Mouse (Mus musculus) intestine, postnatal 0 days (tissue): Measurements from ENCODE around the gene D630039A03Rik. TPM values are rescaled to one million over a fixed set of nuclear protein-coding genes. Genes with fewer than 3 reads are reported as not detected.

Experiments
- ATAC-seq: fragments of 200-750 bp; cut with Nextera tagmentation; 2 replicates; pipeline ENCODE4 v1.8.0; 2017; ENCODE audit warnings: mild to moderate bottlenecking, moderate TSS enrichment, moderate library complexity
- H3K27ac ChIP-seq: fragments of 300-500 bp; sonication (generic); 2 replicates; pipeline ENCODE4 v1.5.1; 2014; ENCODE audit warnings: mild to moderate bottlenecking, low read depth, low read length, moderate library complexity
- H3K27me3 ChIP-seq: fragments of 300-500 bp; sonication (generic); replicated peaks from 2 replicates; pipeline ENCODE4 v1.6.1; 2014; ENCODE audit warnings: low read length, mixed read lengths; ENCODE audit not compliant: control insufficient read depth, insufficient read depth
- H3K36me3 ChIP-seq: fragments of 300-500 bp; sonication (generic); 2 replicates; pipeline ENCODE4 v1.6.1; 2014; ENCODE audit warnings: mild to moderate bottlenecking, moderate library complexity; ENCODE audit not compliant: control insufficient read depth, insufficient read depth
- H3K4me1 ChIP-seq: fragments of 300-500 bp; sonication (generic); replicated peaks from 2 replicates; pipeline ENCODE4 v1.6.1; 2014; ENCODE audit warnings: antibody characterized with exemption, low read length, mixed read lengths; ENCODE audit not compliant: control insufficient read depth, insufficient read depth
- H3K4me2 ChIP-seq: fragments of 300-500 bp; sonication (generic); replicated peaks from 2 replicates; pipeline ENCODE4 v1.6.1; 2014; ENCODE audit warnings: low read depth, mild to moderate bottlenecking, moderate library complexity
- H3K4me3 ChIP-seq: fragments of 300-500 bp; sonication (generic); 2 replicates; pipeline ENCODE4 v1.5.1; 2014; ENCODE audit warnings: low read depth, low read length
- H3K9ac ChIP-seq: fragments of 300-500 bp; sonication (generic); 2 replicates; pipeline ENCODE4 v1.6.1; 2014; ENCODE audit warnings: mild to moderate bottlenecking, low read depth, low read length
- H3K9me3 ChIP-seq: fragments of 300-500 bp; sonication (generic); 2 replicates; pipeline ENCODE4 v1.6.1; 2016; ENCODE audit warnings: mixed run types; ENCODE audit not compliant: control insufficient read depth
- CTCF ChIP-seq: sonication (generic); IDR thresholded peaks from 2 replicates; pipeline ENCODE4 v1.5.1; 2016; ENCODE audit warnings: low read depth, mild to moderate bottlenecking, control low read depth, antibody characterized with exemption, moderate library complexity
- WGBS: fragments of 180-500 bp; shearing (Covaris S2); extraction: QIAGEN DNeasy Blood & Tissue Kit; methylation state at CpG from one replicate; pipeline ENCODE4 v1.1.7; 2014; 5-methylcytosine and 5-hydroxymethylcytosine counted together
- polyA plus RNA-seq: library from polyadenylated mRNA; unstranded; fragments of >200 nt; fragmentation: Nextera tagmentation; extraction: Ambion mirVana; gene quantifications from 2 replicates; pipeline ENCODE4 v1.2.1, GENCODE M21; 2015

Gene D630039A03Rik
- polyA plus RNA-seq, 1 experiment from 2014 or later: 6.6 TPM

- ATAC-seq: no peak
- 60% methylated on average over 6 of the region's 6 CpGs for WGBS
- Histone ChIP-seq H3K27ac (no peak overlapping the region), H3K9me3 (no peaks in the 10 kb centered on the region), H3K9ac (no peak overlapping the region), H3K36me3 (peaks cover 8% of the 10 kb centered on the region; the same call in 1 of the 2 replicates), H3K27me3 (no peaks in the 10 kb centered on the region), H3K4me2 (no peak overlapping the region), H3K4me1 (no peaks in the 10 kb centered on the region), H3K4me3 (no peak overlapping the region)
- TF ChIP-seq CTCF: no peak
Observed at GRCm38 (mm10) chr4:57908860-57909259, 7.2 kb downstream of the D630039A03Rik start.

- H3K4me3 ChIP-seq: no peak overlapping the region
- no peak overlapping the region for H3K4me2 ChIP-seq
- WGBS: 47% methylated on average over 2 of the region's 2 CpGs
- H3K9ac ChIP-seq: no peak overlapping the region
- no peak overlapping the region for H3K27ac ChIP-seq
- H3K4me1 ChIP-seq: no peaks in the 10 kb centered on the region
- H3K9me3 ChIP-seq: no peaks in the 10 kb centered on the region
- TF ChIP-seq CTCF: no peak
- no peak for ATAC-seq
- peaks cover 8% of the 10 kb centered on the region; the same call in 1 of the 2 replicates for H3K36me3 ChIP-seq
- H3K27me3 ChIP-seq: no peaks in the 10 kb centered on the region
Observed at GRCm38 (mm10) chr4:57906708-57907107, 9.4 kb downstream of the D630039A03Rik start.

GRCm38 (mm10) chr4:57904638-57905037, 11.5 kb downstream of the D630039A03Rik start:
- ATAC-seq: peak; percentile 54; the same call in 1 of the 2 replicates
- H3K36me3 ChIP-seq: peaks cover 8% of the 10 kb centered on the region; the same call in 1 of the 2 replicates
- no peak overlapping the region for H3K4me3 ChIP-seq
- no peaks in the 10 kb centered on the region for H3K9me3 ChIP-seq
- H3K4me1 ChIP-seq: no peaks in the 10 kb centered on the region
- 20% methylated on average over 9 of the region's 9 CpGs for WGBS
- no peak overlapping the region for H3K9ac ChIP-seq
- H3K4me2 ChIP-seq: peak overlapping the region; percentile 54
- no peak overlapping the region for H3K27ac ChIP-seq
- no peak for TF ChIP-seq CTCF
- no peaks in the 10 kb centered on the region for H3K27me3 ChIP-seq

GRCm38 (mm10) chr4:57904211-57904610, 11.9 kb downstream of the D630039A03Rik start:
- peak; percentile 93 for TF ChIP-seq CTCF
- H3K9me3 ChIP-seq: no peaks in the 10 kb centered on the region
- H3K4me1 ChIP-seq: no peaks in the 10 kb centered on the region
- peaks cover 8% of the 10 kb centered on the region; the same call in 1 of the 2 replicates for H3K36me3 ChIP-seq
- no peak overlapping the region for H3K4me3 ChIP-seq
- ATAC-seq: peak; percentile 56; the same call in 1 of the 2 replicates
- no peak overlapping the region for H3K9ac ChIP-seq
- H3K27ac ChIP-seq: no peak overlapping the region
- 7% methylated on average over 5 of the region's 5 CpGs for WGBS
- H3K27me3 ChIP-seq: no peaks in the 10 kb centered on the region
- H3K4me2 ChIP-seq: peak overlapping the region; percentile 54

- Histone ChIP-seq H3K9me3 (no peaks in the 10 kb centered on the region), H3K4me2 (no peak overlapping the region), H3K27me3 (no peaks in the 10 kb centered on the region), H3K9ac (no peak overlapping the region), H3K36me3 (0 out of 2 replicates have a peak, but pooled peaks cover 2% of the 10 kb centered on the region), H3K27ac (no peak overlapping the region), H3K4me1 (no peaks in the 10 kb centered on the region), H3K4me3 (no peak overlapping the region)
- 79% methylated on average over 5 of the region's 5 CpGs for WGBS
- TF ChIP-seq CTCF: no peak
- no peak for ATAC-seq
Observed at GRCm38 (mm10) chr4:57902619-57903018, 13.5 kb downstream of the D630039A03Rik start.

- H3K9ac ChIP-seq: no peak overlapping the region
- WGBS: 4% methylated on average over 4 of the region's 4 CpGs
Observed at GRCm38 (mm10) chr4:57901210-57901609, 14.9 kb downstream of the D630039A03Rik start.

More at GRCm38 (mm10) chr4:57901210-57901609, 14.9 kb downstream of the D630039A03Rik start:
- H3K36me3 ChIP-seq: 0 out of 2 replicates have a peak, but pooled peaks cover 3% of the 10 kb centered on the region
- 0 out of 2 replicates have a peak, but pooled peaks have one; percentile 34 for ATAC-seq
- no peaks in the 10 kb centered on the region for H3K9me3 ChIP-seq
- H3K27ac ChIP-seq: no peak overlapping the region
- H3K4me2 ChIP-seq: no peak overlapping the region
- TF ChIP-seq CTCF: peak; percentile 89
- H3K4me1 ChIP-seq: no peaks in the 10 kb centered on the region
- H3K4me3 ChIP-seq: no peak overlapping the region
- H3K27me3 ChIP-seq: no peaks in the 10 kb centered on the region
